Mouse (Mus musculus) ovary, postnatal 10 days (tissue): ENCODE data around the gene Thsd7a.

ENCODE experiments used
- DNase-seq: peaks from one replicate; pipeline ENCODE4 v3.0.0; 2022; ENCODE audit warnings: low spot score

Thsd7a gene

DNA sequence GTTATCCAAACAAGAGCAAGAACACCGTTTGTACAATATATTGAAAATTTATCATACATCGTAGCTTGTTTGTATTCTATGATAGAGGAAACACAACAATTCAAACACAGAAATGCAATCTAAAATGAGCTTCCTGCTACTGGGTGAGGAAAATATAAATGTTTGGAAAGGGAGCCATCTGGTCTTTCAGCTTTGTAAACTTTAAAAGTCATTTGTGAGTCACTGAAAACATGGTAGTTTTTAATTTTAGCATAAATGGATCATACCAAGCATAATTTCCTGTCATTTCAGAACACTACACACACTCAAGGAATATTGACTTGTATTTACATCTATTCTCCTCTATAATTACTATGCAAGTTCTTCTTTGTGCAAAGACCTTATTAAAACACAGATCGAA lies 363.6 kb downstream of the Thsd7a start:
- DNase-seq: no peak

DNA sequence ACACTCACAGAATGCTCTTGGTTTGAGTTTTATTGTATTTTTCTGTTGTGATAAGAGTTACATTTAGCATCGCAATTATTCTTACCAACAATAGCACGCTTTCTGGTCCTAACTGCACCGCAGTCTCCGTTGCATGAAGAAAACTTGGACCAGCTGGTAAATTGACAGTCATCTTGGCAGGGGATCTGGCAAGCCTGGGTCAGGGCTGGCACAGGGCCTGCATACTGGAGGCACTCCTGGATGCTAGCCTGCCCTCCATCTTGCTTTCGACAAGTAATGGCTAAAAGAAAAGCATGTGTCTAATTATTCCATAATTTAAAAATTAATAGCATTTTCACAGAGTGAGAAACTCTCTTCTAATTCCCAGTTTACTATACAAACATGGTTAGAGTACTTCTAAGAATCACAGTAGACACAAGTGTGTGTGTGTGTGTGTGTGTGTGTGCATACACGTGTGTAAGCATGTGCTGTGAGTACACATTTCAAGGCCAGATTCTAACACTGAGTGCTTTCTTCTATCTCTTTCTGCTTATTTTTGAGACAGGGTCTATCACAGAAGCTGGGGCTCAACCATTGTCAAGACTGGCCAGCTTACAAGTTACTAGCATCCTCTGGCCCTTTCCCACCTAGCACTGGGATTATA lies 368.0 kb downstream of the Thsd7a start:
- peak; percentile 17 for DNase-seq

DNA sequence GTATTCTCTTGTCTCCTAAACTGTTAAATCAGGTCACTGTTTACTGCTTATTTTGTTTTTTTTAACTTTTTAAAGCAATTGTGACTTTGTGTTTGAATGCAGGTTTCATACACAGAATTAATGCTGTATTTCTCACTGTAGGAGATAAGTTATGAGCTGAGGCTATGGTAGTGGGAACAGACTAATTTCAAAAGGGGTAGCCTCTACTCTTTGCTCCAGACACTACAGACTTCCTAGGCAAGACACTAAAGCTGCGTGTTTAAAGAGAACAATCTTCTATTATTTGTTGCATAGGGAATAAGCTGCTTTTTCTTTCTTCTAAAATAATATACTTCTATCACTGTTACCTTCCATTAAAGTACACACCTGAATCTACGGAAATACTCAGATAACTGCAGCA lies 368.5 kb downstream of the Thsd7a start:
- no peak for DNase-seq

DNA sequence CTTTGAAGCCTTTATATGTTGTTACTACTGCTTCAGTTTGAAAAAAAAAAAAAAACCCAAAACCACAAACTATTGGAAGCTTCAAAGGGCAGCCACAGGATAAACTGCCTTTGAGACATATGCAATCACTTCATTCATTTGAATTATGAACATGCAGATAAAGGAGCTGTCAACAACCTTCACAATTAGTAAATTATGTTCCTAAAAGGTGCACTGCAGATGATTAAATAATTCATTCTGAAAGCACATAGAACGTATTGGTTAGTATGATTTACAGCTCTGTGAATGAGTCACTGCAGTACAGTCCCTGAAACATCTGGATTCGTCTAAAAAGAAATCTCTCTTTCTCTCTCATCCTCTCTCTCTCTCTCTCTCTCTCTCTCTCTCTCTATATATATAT lies 390.5 kb downstream of the Thsd7a start:
- no peak for DNase-seq

DNA sequence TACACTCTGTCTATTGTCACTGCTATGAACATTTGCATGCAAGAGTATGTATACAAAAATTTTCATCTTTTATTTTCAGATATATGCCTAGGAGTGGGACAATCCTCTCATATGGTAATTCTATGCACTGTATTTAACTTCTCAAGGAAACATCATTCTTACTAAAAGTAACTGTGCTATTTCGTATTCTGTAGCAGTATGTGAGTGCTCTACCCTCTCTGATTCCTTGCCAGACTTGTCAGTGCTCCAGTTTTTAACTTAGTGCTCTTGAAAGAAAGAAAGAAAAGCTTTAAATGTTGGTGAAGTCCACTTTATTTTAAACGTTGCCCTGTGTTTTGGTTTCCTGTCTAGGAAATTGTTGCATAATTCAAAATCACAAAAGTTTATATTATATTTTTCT lies 395.6 kb downstream of the Thsd7a start:
- DNase-seq: no peak

DNA sequence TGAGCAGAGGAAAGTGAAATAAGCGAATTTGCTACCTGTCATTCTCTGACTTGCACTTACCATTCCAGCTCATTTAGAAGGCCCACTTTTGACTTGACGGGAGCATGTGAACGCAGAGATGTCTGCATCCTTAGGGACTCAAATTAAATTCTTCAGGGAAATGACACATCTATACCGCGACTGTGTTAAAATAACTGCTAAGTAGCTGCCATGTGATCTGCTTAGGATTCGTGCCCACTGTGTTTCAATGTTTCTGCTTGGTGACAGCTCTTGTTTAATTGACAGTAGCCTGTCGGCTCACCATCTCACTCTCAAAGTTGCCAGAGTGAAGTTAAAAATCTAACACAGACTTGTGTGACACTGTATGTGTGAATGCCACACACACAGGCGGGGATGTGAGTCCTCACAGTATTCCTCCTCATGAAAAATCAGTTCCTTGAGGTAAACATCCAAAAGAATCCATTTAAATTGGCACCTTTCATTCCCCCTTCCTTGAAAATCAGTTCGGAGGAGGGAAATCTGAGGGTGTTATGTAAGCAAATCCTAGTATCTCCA lies 397.0 kb downstream of the Thsd7a start:
- no peak for DNase-seq

DNA sequence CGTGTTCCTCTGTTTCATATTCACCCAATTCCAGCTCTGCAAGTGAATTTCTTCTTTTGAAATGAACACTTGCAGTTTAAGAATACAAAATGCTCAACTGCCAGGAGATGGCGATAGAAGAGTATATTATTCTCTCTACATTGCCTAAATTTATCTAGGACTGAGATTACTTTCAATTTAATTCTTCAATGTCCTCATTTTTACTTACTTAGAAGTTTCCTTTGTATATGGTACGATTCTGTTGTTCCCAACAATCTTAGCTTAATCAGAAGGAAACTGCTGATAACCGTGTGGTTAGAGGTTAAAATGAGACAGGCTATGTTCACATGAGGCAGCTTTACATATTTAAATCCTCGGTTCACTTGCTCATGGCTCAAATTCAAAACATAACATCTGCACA lies 398.5 kb downstream of the Thsd7a start:
- DNase-seq: no peak

DNA sequence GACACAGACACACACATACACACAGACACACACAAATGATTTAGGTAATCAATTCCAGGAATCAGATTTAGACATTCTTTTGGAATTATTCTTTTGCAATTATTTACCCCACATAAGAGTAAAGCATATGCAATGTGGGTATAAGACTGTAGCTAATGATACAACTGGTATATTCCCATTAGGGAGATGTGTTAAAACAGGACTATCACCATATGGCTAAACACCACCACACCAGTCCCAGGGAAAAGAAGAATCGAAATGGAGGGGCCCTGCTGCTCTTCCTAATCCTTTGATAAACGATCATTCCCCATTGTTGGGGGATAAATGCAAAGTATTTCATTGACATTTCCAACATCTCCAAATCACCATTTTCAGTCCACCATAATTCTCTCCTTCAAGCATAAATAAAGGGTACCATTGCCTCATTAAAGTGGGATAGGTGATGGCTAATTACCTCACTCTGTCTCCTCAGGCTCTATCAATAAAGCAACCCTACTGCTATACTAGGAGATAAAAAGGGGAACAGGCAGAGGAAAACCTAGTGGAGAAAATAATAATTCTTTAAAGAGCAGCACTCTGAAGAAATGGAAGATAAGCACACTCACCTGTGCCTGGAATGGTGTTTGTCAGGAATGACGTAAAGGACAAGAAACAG lies 400.0 kb downstream of the Thsd7a start:
- DNase-seq: no peak

DNA sequence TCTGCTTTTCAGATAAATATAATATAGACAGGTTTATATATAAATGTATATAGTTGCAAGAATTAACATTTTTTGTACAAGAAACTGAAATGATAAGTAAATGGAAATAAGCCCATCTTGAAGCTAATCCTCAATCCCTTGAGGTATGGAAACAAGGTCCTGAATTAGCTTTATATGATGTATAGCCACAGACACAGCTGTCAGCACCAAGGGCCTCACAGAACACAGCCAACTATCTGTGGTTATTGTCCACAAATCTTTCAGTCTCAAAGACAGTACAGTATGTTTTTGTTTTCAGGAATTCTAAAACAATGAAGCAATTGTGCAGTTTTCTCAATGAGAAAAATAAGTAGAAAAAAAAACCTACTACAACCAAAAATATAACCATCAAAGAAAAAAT lies 400.5 kb downstream of the Thsd7a start:
- DNase-seq: no peak

DNA sequence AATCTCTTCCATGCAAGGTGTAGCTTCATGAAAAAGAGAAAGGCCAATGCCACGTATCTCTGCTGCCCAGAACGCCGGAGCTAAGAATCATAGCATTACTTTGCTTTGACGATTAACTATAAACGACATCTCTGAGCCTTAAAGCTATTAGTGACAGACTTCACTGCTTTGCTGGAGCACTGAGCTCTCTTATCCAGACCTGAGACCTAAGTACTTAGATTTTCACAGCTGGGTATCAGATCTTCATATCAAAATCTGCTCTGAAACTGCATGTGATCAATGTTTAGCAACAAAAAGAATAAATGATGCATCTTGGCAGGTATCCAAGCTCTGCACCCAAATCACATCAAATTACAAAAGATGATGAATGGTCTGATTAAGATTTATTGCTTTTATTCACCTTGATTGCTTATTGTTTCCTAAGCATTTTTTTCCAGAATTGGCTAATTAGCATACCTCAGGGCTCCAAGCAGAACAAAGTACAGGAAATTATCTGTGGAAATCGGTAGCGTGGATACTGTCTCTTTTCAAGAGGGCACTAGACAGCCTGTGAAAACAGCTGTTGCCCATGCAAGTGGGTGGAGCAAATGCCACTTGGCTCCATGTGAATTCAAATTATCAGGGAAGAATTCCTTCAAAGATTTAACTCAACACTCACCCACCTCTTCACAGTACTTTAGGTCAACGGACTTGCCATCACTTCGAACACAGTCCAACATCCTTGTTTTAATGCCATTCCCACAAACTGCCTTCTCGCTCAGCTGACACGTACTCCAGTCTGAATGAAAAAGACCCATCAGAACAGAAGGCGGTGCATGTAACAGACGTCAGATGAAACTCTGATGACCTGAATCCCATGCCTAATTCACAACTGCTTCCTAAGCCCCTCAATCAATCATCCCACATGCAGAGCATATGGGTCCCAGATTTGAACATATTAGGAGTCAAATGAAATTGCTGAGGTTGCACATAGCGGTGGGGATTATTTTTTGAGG lies 412.3 kb downstream of the Thsd7a start:
- no peak for DNase-seq

DNA sequence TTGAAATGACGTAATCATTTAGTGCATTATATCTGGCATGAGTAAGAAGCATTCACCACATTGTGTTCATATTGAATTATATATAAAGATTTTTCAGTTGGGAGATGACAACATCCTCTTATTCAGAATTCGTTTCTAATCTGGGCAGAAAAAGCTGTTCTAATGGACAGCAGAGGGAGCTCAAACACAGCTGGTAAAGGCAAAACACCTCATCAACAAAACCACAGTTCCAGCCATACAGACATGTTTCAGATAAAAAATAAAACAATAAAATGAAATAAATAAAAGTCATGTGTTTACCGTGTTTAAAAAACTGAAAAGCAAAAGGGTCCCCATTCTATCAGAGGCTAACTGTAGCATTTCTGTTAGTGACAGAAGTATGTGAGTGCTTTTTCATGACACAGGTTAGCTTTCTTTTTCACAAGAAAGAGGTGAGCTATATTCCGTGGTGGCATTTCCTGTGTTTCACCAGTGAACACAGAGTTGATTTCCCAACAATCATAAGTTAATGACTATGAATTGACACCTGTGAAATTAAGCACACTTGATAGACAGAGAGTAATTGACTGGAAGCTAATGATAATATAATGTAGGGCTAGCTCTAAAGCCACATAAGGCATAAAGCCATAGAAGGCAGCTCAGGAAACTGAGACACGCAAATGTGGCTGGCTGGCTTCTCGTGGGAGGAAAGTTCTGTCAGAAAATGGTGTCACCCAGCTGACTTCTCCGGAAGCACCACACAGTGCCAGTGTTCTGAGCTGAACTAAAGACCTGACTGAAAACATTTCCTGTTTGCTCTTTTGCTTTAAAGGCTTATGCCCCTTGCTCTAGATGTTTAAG lies 433.9 kb downstream of the Thsd7a start:
- DNase-seq: no peak

DNA sequence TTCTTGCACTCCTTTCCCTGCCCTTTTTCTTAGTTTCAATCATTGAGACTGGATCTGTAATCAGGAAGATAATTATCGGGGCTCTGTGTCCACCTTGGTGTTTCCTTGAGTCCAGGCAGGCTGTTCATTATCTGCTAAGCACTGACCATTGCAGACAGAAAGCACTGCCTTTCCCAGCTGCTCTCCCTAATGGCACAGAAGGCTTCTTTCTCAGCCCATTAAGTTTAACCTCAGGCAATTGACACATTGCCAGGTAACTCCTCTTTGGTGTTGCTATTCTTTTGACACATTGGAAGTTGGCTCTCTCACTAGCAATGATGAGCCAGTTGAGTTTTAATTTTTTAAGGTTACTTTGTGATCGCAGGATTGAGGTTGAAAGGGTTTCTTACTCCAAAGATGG lies 441.7 kb downstream of the Thsd7a start:
- DNase-seq: no peak

DNA sequence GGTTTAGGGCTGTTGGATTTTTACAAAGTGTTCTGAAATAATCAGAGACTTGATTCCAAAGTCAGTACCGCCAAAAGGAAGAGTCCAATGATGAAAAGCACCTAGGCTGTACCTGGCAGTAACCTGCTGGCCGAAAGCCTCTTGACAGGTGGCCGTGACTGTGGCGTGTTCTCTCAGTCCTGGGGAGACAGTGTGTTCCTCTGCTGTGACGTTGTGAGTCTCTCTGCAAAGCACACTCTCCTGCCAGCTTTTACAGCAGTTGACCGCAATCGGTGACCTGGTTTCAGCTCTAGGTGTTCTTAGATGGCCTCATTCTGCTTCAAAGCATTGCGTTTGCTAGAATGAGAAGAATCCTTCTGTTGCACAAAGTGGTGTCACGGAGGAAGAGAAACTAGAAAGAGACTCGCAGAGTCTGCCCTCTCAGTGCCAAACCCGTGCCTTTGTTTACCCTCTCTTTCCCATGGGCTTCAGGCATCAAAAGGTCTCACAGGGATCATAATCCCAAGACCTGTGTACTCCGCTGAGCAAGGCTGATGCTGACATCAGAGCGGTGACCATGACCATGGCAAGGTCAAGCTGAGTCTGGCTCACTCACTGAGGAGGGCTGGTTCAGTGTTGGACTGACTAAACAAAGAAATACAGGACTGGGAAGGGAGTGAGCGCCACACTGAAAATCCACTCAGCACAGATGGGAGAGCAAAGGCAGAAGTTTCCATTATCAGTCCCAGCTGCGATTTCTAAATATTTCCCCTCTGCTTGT lies 486.4 kb downstream of the Thsd7a start:
- no peak for DNase-seq
